In the genomic region with DNA sequence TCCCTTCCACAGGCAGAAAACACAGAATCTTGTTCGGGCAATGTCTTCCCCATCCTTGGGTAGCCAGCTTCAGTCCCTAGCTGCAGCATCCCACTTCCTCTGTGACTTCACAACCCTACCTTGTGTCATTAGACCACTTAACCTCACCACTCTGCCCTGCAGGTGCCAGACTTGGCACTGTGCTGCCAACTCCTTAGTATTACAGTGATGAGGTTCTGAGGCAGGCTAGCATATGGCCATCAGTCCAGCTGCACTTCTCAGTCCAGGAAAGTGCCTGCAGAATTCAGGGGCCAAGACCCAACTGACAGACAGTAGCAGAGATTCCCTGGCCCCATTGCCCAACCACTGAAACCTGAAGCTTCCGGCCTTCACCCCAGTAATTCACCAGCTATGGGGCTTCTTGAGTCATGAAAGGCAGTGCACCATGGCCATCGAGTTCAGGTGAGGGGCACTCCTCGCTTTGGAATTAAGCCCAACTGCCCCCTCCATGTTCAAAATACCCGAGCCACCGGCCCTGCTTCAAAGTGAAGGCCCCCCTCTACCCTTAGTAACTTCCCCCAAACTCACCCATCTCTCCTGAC, we compare ENCODE assay signal across 8 mouse cellular contexts. TPM values are rescaled to one million over a fixed set of nuclear protein-coding genes. Genes with fewer than 3 reads are reported as not detected.
DNase-seq lines count a peak whose midpoint lies in the region; ATAC-seq and TF ChIP-seq lines count a peak whose summit lies in the region.

No protein-coding gene starts in this region.

- DNase-seq in layer of hippocampus, adult 2 months (ENCODE audit: low spot score in 2 of 2) = no peak
- no peak for DNase-seq in layer of hippocampus, adult 8-10 months (ENCODE audit: low spot score in 2 of 2)
- no peak for DNase-seq in midbrain, embryonic 10.5 days (ENCODE audit: low spot score)
- DNase-seq in ovary, adult 18-20 months (ENCODE audit: low spot score) = no peak
- no peak for DNase-seq in left cerebral cortex, postnatal 10 days (ENCODE audit: extremely low spot score in 1 of 2, low spot score in 2 of 2)
- DNase-seq in adrenal gland, postnatal 10 days = no peak

- H3K9ac ChIP-seq in hindbrain, embryonic 13.5 days = peak overlapping the region; percentile 73

- ATAC-seq in hindbrain, embryonic 13.5 days (ENCODE audit: low FRiP score) = peak; percentile 40; the same call in 1 of the 2 replicates

- peaks cover 13% of the 10 kb centered on the region for H3K4me1 ChIP-seq in brown adipose tissue, adult 24 weeks (ENCODE audit: control insufficient read depth, insufficient read depth, insufficient read length, low read length)
- H3K4me1 ChIP-seq in hindbrain, embryonic 13.5 days (replicated peaks) = peaks cover 21% of the 10 kb centered on the region
- H3K4me1 ChIP-seq in midbrain, embryonic 10.5 days = peaks cover 22% of the 10 kb centered on the region

- peak overlapping the region; percentile 68 for H3K4me3 ChIP-seq in layer of hippocampus, adult 2 months
- H3K4me3 ChIP-seq in brown adipose tissue, adult 24 weeks (ENCODE audit: insufficient read depth, low read depth, low read length) = peak overlapping the region; percentile 86
- H3K4me3 ChIP-seq in hindbrain, embryonic 13.5 days = peak overlapping the region; percentile 55
- peak overlapping the region; percentile 70 for H3K4me3 ChIP-seq in midbrain, embryonic 10.5 days

- peak overlapping the region; percentile 93 for H3K4me2 ChIP-seq in hindbrain, embryonic 13.5 days

- TF ChIP-seq CTCF in layer of hippocampus, adult 2 months (conservative IDR thresholded peaks at IDR 0.05) = no peak

- H3K27me3 ChIP-seq in hindbrain, embryonic 13.5 days = peaks cover 3% of the 10 kb centered on the region; the same call in 1 of the 2 replicates
- H3K27me3 ChIP-seq in midbrain, embryonic 10.5 days (ENCODE audit: low read depth, poor library complexity, severe bottlenecking) = peaks cover 12% of the 10 kb centered on the region

- 12% methylated on average over 6 of the region's 6 CpGs for WGBS in hindbrain, embryonic 13.5 days
- WGBS in midbrain, embryonic 10.5 days = 15% methylated on average over 6 of the region's 6 CpGs

- no peaks in the 10 kb centered on the region for H3K9me3 ChIP-seq in hindbrain, embryonic 13.5 days
- no peaks in the 10 kb centered on the region for H3K9me3 ChIP-seq in midbrain, embryonic 10.5 days (replicated peaks)

- H3K27ac ChIP-seq in layer of hippocampus, adult 2 months = peak overlapping the region; percentile 53; the same call in 1 of the 2 replicates
- peak overlapping the region; percentile 77 for H3K27ac ChIP-seq in brown adipose tissue, adult 24 weeks (replicated peaks; ENCODE audit: low read depth, low read length)
- H3K27ac ChIP-seq in hindbrain, embryonic 13.5 days = no peak overlapping the region
- H3K27ac ChIP-seq in midbrain, embryonic 10.5 days (replicated peaks) = peak overlapping the region; percentile 84

- intact Hi-C loops in left cerebral cortex, postnatal 10 days (cut with DNase I) = no loop called here

- H3K36me3 ChIP-seq in hindbrain, embryonic 13.5 days = no peaks in the 10 kb centered on the region; the same call in 1 of the 2 replicates
- H3K36me3 ChIP-seq in midbrain, embryonic 10.5 days = peaks cover 26% of the 10 kb centered on the region

RNA-seq across cellular contexts. Expression of gene Itpripl1, which starts 0.6 kb away (rescaled TPM):
- total RNA-seq in layer of hippocampus, adult 2 months (2021) = 1 to 10 TPM; 2.6 TPM
- total RNA-seq in layer of hippocampus, adult 8-10 months (2022) = 1 to 10 TPM; 1.9 to 6.6 (median 4.2) TPM
- 2.2 and 3.3 TPM in 2 replicates for polyA plus RNA-seq in brown adipose tissue, adult 24 weeks (2012; ENCODE audit: insufficient read depth, insufficient read length, missing spikeins)
- polyA plus RNA-seq in hindbrain, embryonic 13.5 days (2015; fragmentation: Nextera tagmentation; extraction: Ambion mirVana) = 11.4 and 13.1 TPM in 2 replicates
- 14.4 and 14.9 TPM in 2 replicates for polyA plus RNA-seq in midbrain, embryonic 10.5 days (2016; fragmentation: Nextera tagmentation; extraction: Ambion mirVana)
- total RNA-seq in left cerebral cortex, postnatal 10 days (2021) = 1 to 10 TPM; 5.7 to 6.8 TPM
- 10 to 100 TPM; 13.2 to 13.8 TPM for total RNA-seq in adrenal gland, postnatal 10 days (2021)

RNA-seq across cellular contexts. Expression of gene Ncaph, which starts 8.9 kb away (rescaled TPM):
- 1 to 10 TPM; 1.3 to 1.6 TPM for total RNA-seq in layer of hippocampus, adult 2 months (2021)
- total RNA-seq in layer of hippocampus, adult 8-10 months (2022) = 1 to 10 TPM in 3 of 4 experiments, under 1 TPM in 1; 0.89 to 2.0 (median 1.5) TPM
- polyA plus RNA-seq in brown adipose tissue, adult 24 weeks (2012; ENCODE audit: insufficient read depth, insufficient read length, missing spikeins) = 1.0 and 1.5 TPM in 2 replicates
- polyA plus RNA-seq in hindbrain, embryonic 13.5 days (2015; fragmentation: Nextera tagmentation; extraction: Ambion mirVana) = 20.2 and 21.1 TPM in 2 replicates
- 115 TPM in 2 replicates for polyA plus RNA-seq in midbrain, embryonic 10.5 days (2016; fragmentation: Nextera tagmentation; extraction: Ambion mirVana)
- 1 to 10 TPM; 6.0 to 6.7 TPM for total RNA-seq in left cerebral cortex, postnatal 10 days (2021)
- 10 to 100 TPM; 15.8 to 18.3 TPM for total RNA-seq in adrenal gland, postnatal 10 days (2021)
